Mouse (Mus musculus) spleen, adult 2 months (tissue): ENCODE measurements around the gene Pdgfc.

ENCODE experiments used
- CTCF ChIP-seq: fragments of 200-500 bp; IDR thresholded peaks from 2 replicates; pipeline ENCODE4 v1.5.1; 2011; ENCODE audit warnings: mild to moderate bottlenecking, inconsistent platforms; ENCODE audit not compliant: insufficient read depth, insufficient read length, insufficient replicate concordance; ENCODE audit errors: extremely low read depth
- POLR2A ChIP-seq: fragments of 200-500 bp; IDR thresholded peaks from 2 replicates; pipeline ENCODE4 v1.6.1; 2011; ENCODE audit warnings: low read depth, low read length, inconsistent platforms

- TF ChIP-seq POLR2A = no peak
- TF ChIP-seq CTCF = no peak
These were observed 16.2 kb upstream of the Pdgfc start for GRCm38 (mm10) chr3:81020064-81020463.
